Mouse (Mus musculus) liver, adult 2 months (tissue): ENCODE measurements at regions not wholly inside any gene's neighbourhood (a gene's known extent, or its start where the extent isn't known, plus 50 kb on each side); places are given as distances from the start of the nearest gene placed in this dataset.

Source experiments
- DNase-seq: peaks from one replicate; pipeline ENCODE4 v3.0.0-alpha.2; 2011; ENCODE audit warnings: low read depth, low spot score; ENCODE audit errors: extremely low read depth
- H3K27ac ChIP-seq: fragments of 200-500 bp; replicated peaks from 2 replicates; pipeline ENCODE4 v1.5.1; 2012; ENCODE audit warnings: low read depth, mild to moderate bottlenecking, control low read depth, inconsistent platforms, low read length; ENCODE audit not compliant: insufficient read depth
- H3K27me3 ChIP-seq: fragments of 200-500 bp; 2 replicates; pipeline ENCODE4 v1.6.1; 2012; ENCODE audit warnings: mild to moderate bottlenecking, moderate library complexity, low read length, inconsistent platforms; ENCODE audit not compliant: control insufficient read depth, insufficient read depth
- H3K36me3 ChIP-seq: fragments of 200-500 bp; 2 replicates; pipeline ENCODE4 v1.6.1; 2012; ENCODE audit warnings: low read length, inconsistent platforms; ENCODE audit not compliant: control insufficient read depth, insufficient read depth
- H3K4me1 ChIP-seq: fragments of 200-500 bp; 2 replicates; pipeline ENCODE4 v1.6.1; 2011; ENCODE audit warnings: low read length; ENCODE audit not compliant: control insufficient read depth, insufficient read depth
- H3K4me3 ChIP-seq: fragments of 200-500 bp; 2 replicates; pipeline ENCODE4 v1.5.1; 2011; ENCODE audit warnings: low read depth, mild to moderate bottlenecking, control low read depth, low read length, moderate library complexity; ENCODE audit not compliant: insufficient read depth
- H3K79me2 ChIP-seq: fragments of 200-500 bp; 2 replicates; pipeline ENCODE4 v1.6.1; 2012; ENCODE audit warnings: inconsistent platforms, mild to moderate bottlenecking, low read length, moderate library complexity; ENCODE audit not compliant: control insufficient read depth, insufficient read depth
- H3K9ac ChIP-seq: fragments of 200-500 bp; 2 replicates; pipeline ENCODE4 v1.6.1; 2012; ENCODE audit warnings: low read depth, mild to moderate bottlenecking, control low read depth, inconsistent platforms, low read length
- CTCF ChIP-seq: fragments of 200-500 bp; IDR thresholded peaks from 2 replicates; pipeline ENCODE4 v1.5.1; 2011; ENCODE audit warnings: low read depth, low read length, control low read depth
- POLR2A ChIP-seq: fragments of 200-500 bp; IDR thresholded peaks from 2 replicates; pipeline ENCODE4 v1.6.1; 2011; ENCODE audit warnings: low read length, control low read depth; ENCODE audit not compliant: insufficient read depth; ENCODE audit errors: extremely low read depth
- WGBS: fragments of 180-500 bp; shearing (Covaris S2); methylation state at CpG from one replicate; pipeline ENCODE4 v1.1.7; 2018; 5-methylcytosine and 5-hydroxymethylcytosine counted together

- Histone ChIP-seq H3K4me3 (no peak overlapping the region), H3K9ac (no peak overlapping the region), H3K36me3 (no peaks in the 10 kb centered on the region), H3K27ac (no peak overlapping the region), H3K4me1 (no peaks in the 10 kb centered on the region), H3K79me2 (no peaks in the 10 kb centered on the region), H3K27me3 (no peaks in the 10 kb centered on the region)
- WGBS = 90% methylated on average over 17 of the region's 17 CpGs
- TF ChIP-seq POLR2A = no peak
- no peak for TF ChIP-seq CTCF
- no peak for DNase-seq
Observed at GRCm38 (mm10) chr10:44994385-44995281, 72.4 kb upstream of the Prep start.

- Histone ChIP-seq H3K9ac (no peak overlapping the region), H3K4me1 (no peaks in the 10 kb centered on the region), H3K79me2 (no peaks in the 10 kb centered on the region), H3K27me3 (no peaks in the 10 kb centered on the region), H3K27ac (no peak overlapping the region), H3K4me3 (no peak overlapping the region), H3K36me3 (no peaks in the 10 kb centered on the region)
- DNase-seq = no peak
- TF ChIP-seq CTCF = no peak
- TF ChIP-seq POLR2A = no peak
- 83% methylated on average over 10 of the region's 10 CpGs for WGBS
Observed at GRCm38 (mm10) chr10:44993470-44994260, 73.3 kb upstream of the Prep start.

GRCm38 (mm10) chr10:44989539-44989938 is 77.5 kb upstream of the Prep start:
- no peak overlapping the region for H3K4me3 ChIP-seq
- H3K27ac ChIP-seq = no peak overlapping the region
- no peaks in the 10 kb centered on the region for H3K4me1 ChIP-seq
- no peak for TF ChIP-seq CTCF
- no peak for TF ChIP-seq POLR2A
- no peaks in the 10 kb centered on the region for H3K36me3 ChIP-seq
- 88% methylated on average over 6 of the region's 6 CpGs for WGBS
- H3K9ac ChIP-seq = no peak overlapping the region
- DNase-seq = no peak
- no peaks in the 10 kb centered on the region for H3K27me3 ChIP-seq
- no peaks in the 10 kb centered on the region for H3K79me2 ChIP-seq

DNA sequence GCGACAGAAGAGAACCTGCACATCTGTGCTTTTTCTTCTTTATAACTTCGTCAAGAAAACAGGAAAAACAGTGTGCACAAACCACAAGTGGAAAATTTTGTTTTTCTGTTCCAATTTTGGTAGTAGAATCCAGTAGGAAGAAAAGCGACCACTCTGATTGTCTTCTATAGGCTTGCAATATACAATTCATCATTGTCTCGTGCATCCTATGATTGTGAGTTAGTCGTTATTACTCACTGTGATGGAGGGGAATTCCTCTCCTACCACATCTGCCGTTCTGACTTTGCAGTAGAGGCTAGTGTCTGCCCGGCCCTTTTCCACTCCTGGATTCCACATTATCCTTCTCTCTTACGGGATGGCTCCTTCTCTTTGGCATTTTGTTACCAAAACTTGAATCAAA is 78.2 kb upstream of the Prep start:
- WGBS = 87% methylated on average over 8 of the region's 8 CpGs
- no peak for DNase-seq
- Histone ChIP-seq H3K9ac (no peak overlapping the region), H3K4me3 (no peak overlapping the region), H3K27ac (no peak overlapping the region), H3K79me2 (no peaks in the 10 kb centered on the region), H3K36me3 (no peaks in the 10 kb centered on the region), H3K4me1 (no peaks in the 10 kb centered on the region), H3K27me3 (no peaks in the 10 kb centered on the region)
- TF ChIP-seq CTCF (no peak), POLR2A (no peak)

GRCm38 (mm10) chr10:44987615-44988014 is 79.4 kb upstream of the Prep start:
- Histone ChIP-seq H3K4me1 (no peaks in the 10 kb centered on the region), H3K79me2 (no peaks in the 10 kb centered on the region), H3K36me3 (no peaks in the 10 kb centered on the region), H3K27ac (no peak overlapping the region), H3K9ac (no peak overlapping the region), H3K4me3 (no peak overlapping the region), H3K27me3 (no peaks in the 10 kb centered on the region)
- DNase-seq = no peak
- WGBS = 88% methylated on average over 4 of the region's 4 CpGs
- TF ChIP-seq CTCF = no peak
- no peak for TF ChIP-seq POLR2A

GRCm38 (mm10) chr10:44981913-44982312 is 85.1 kb upstream of the Prep start:
- no peaks in the 10 kb centered on the region for H3K27me3 ChIP-seq

More at GRCm38 (mm10) chr10:44981913-44982312, 85.1 kb upstream of the Prep start:
- H3K4me1 ChIP-seq = no peaks in the 10 kb centered on the region
- H3K79me2 ChIP-seq = no peaks in the 10 kb centered on the region
- no peak for DNase-seq
- H3K27ac ChIP-seq = no peak overlapping the region
- no peak for TF ChIP-seq POLR2A
- no peak for TF ChIP-seq CTCF
- no peak overlapping the region for H3K4me3 ChIP-seq
- H3K36me3 ChIP-seq = no peaks in the 10 kb centered on the region
- no peak overlapping the region for H3K9ac ChIP-seq
- 76% methylated on average over 2 of the region's 2 CpGs for WGBS
